Mouse (Mus musculus) brown adipose tissue, adult 24 weeks (tissue): Measurements from ENCODE around the gene Drd4. TPM values are rescaled to one million over a fixed set of nuclear protein-coding genes. Genes with fewer than 3 reads are reported as not detected.
"Not testable (repeated sequence)": the region's sequence is repeated elsewhere in the genome, so short reads cannot be mapped to it uniquely, and the experiment has no call there.

Source experiments
- H3K27ac ChIP-seq: fragments of 200-500 bp; replicated peaks from 2 replicates; pipeline ENCODE4 v1.5.1; 2012; ENCODE audit warnings: low read depth, mild to moderate bottlenecking, low read length
- H3K4me1 ChIP-seq: fragments of 200-500 bp; 2 replicates; pipeline ENCODE4 v1.6.1; 2012; ENCODE audit warnings: low read length, mixed read lengths; ENCODE audit not compliant: control insufficient read depth, insufficient read depth, insufficient read length
- H3K4me3 ChIP-seq: fragments of 200-500 bp; 2 replicates; pipeline ENCODE4 v1.5.1; 2012; ENCODE audit warnings: low read depth, mild to moderate bottlenecking, low read length, moderate library complexity; ENCODE audit not compliant: insufficient read depth
- polyA plus RNA-seq: library from polyadenylated mRNA; stranded (reverse); fragments of >200 nt; gene quantifications from 2 replicates; pipeline ENCODE4 v1.2.4, GENCODE M21; 2012; ENCODE audit not compliant: missing spikeins, insufficient read depth, insufficient read length

Gene Drd4
- polyA plus RNA-seq, result not detected in 2 replicates

DNA sequence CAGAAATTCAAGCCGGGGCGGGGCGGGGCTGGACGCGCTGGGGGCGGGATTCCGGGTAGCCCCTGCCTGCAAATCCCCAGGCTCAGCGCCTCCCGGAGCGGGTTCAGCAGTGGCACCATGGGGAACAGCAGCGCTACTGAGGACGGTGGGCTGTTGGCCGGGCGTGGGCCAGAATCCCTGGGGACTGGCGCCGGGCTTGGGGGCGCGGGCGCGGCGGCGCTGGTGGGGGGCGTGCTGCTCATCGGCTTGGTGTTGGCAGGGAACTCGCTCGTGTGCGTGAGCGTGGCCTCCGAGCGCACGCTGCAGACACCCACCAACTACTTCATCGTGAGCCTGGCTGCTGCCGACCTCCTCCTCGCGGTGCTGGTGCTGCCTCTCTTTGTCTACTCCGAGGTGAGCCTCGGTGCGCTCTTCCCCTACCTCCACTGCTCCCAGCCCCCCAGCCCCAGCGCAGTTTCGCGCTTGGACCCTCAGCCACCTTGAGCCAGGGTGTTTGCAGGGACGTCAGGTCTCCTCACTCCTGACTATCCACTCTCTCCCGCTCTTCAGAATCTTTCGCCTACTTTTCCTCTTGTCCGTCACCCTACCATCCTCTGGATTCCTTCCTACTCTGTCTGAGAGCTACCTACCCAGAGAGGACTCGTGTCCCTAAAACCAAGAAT, at the start of gene Drd4:
TSS of gene Drd4 (plus strand) at position 86 of the 662 bp plus-strand sequence.
- Histone ChIP-seq H3K4me1 (peaks cover 3% of the 10 kb centered on the region; the same call in 1 of the 2 replicates), H3K27ac (no peak within 1 kb of the TSS), H3K4me3 (peak within 1 kb of the TSS; percentile 19; the same call in 1 of the 2 replicates)

DNA sequence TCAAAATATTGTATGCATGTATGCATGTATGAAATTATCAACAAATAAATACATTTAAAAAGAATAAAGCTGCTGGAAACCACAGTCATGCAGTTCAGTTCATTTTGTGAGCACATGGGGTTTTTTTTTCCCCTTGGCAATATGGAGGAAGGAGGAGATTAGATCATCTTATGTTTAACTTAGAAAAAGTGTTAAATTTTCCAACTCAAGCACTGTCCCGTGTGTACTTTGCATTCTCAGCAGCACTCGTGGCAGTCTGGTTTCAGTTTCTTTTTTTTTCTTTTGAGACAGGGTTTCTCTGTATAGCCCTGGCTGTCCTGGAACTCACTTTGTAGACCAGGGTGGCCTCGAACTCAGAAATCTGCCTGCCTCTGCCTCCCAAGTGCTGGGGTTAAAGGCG, 41.3 kb upstream of the Drd4 start:
- not testable (repeated sequence) for H3K4me1 ChIP-seq, H3K27ac ChIP-seq, H3K4me3 ChIP-seq

DNA sequence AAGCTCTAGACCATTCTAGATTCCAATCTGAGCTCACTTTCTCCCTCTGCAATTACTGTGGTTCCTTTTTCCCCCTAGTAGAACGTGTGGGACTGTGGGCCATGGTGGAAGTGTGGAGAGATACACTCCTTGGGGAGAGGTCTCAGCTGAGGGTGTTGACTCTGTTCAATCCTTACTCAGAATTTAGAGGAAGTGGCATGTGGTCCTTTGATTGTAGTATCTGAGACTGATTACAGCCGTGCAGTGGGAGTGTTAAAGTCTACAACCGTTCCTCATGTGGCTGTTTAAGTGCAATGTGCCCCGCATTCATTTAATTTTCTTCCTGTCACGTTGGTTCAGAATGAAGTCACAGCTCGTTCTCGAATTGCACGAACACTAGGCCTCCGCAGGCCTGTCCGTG, 35.6 kb upstream of the Drd4 start:
- H3K27ac ChIP-seq, result no peak overlapping the region
- H3K4me3 ChIP-seq, result no peak overlapping the region
- no peaks in the 10 kb centered on the region; the same call in 1 of the 2 replicates for H3K4me1 ChIP-seq

DNA sequence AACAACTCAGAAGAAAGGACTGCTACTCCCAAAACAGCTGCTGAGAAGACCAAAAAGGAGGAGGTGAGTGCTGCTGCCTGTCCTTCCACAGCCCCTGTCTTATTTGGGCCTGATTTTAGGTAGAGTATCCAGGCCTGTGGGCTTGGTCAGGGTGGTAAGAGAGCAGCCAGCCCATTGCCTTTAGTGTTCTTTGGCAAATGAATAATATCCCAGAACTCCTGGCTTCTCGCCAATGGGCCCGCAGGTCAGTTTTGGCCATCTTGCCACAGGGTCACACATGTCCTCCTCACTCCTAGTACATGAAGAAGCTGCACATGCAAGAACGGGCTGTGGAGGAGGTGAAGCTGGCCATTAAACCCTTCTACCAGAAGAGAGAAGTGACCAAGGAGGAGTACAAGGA, 30.3 kb upstream of the Drd4 start:
- peaks cover 2% of the 10 kb centered on the region; the same call in 1 of the 2 replicates for H3K4me1 ChIP-seq
- no peak overlapping the region for H3K4me3 ChIP-seq
- H3K27ac ChIP-seq, result no peak overlapping the region

DNA sequence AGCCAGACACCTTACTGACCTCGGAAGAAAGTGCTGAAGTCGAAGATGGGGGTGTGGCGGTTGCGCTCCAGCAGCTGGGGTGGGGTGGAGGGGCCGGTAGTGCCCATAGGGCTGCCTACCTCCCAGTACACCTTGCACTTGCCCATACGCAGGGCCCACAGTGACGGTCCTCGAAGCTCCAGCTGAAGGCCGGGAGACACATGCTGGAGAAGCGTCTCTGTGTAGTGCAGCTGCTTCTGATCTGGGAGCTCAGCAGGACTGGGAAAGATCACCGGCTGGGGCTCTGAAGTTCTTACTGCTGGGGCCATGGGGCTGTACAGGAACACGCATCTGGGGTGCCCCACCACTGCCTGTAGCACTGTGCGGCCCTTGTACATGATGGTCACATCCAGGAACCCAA, 28.2 kb upstream of the Drd4 start:
- Histone ChIP-seq H3K27ac (no peak overlapping the region), H3K4me3 (no peak overlapping the region), H3K4me1 (peaks cover 2% of the 10 kb centered on the region; the same call in 1 of the 2 replicates)

DNA sequence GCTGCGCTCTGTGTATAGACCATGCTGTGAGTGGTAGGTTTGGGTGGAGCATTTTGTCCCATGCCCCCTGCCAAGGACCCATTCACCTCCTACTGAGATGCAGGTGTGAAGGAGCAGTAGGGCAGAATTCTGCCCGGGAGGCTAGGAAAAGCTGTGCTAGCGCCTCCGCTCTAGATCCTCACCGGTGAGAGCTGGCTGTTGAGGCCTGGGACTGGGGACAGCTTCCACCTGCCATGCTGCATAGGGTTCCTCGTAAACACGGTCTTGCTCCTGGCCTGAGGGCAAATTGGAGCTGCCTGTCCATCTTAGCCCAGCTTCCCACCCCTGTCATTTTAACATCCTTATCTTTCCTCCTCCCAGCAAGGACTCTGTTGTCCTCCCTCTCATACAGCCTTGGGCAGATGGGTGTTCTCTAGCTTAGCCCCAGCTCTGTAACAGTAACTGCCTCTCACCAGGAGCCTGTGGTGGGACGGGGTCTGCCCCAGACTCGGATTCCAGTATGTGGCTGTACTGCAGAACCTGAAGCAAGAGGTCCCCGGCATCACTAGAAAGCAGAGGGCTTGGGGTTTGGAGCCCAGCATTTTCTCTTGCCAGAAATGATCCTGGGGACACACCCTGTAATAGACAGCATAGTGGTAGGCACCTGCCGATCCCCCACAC, 27.6 kb upstream of the Drd4 start:
- no peak overlapping the region for H3K27ac ChIP-seq
- H3K4me3 ChIP-seq, result no peak overlapping the region
- H3K4me1 ChIP-seq, result peaks cover 2% of the 10 kb centered on the region; the same call in 1 of the 2 replicates

DNA sequence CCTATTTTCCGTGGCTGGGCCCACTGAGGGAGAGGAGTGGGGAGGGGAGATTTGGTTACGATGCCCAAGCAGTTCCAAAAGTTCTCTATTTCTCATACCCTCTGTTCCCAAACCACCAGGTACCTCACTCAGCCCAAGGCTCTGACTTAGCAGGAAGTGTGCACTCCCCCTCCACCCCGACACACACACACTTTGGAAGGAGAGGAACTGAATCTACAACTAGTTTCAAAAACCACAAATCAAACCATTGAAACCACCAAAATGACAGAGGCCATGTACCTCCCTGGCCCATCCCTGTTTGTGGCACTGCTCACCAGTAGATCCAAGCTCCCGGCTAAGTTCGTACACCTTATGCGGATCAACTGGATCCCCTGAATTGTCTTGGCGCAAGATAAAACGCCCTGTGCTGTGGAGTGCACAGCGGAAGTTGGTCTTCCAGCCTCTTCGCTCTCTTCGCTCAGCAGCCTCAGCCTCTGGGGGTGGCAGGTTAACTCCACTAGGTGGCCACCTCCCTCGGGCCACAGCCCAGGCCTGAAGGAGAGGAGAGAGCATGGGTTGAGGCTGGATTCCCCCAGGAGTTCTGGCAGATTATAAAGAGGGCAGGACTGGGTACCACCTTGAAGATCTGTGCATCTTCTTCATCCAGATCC, 26.9 kb upstream of the Drd4 start:
- H3K4me3 ChIP-seq, result peak overlapping the region; percentile 83
- H3K27ac ChIP-seq, result no peak overlapping the region
- peaks cover 2% of the 10 kb centered on the region; the same call in 1 of the 2 replicates for H3K4me1 ChIP-seq

DNA sequence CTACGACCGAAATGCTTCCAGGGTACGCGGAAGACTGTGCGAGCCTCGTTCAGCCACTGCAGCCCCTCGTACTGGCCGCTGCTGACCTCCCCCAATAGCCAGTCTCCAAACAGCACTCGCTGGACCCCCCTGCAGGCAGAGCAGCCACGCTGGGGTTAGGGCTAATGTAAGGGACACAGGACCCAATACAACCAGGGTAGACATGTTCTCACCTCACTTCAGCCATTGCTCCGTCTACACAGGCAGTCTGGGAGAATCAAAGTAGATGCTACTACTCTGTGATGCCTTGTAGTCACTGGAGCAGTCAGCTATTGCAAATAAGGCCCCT, 26.4 kb upstream of the Drd4 start:
- Histone ChIP-seq H3K27ac (no peak overlapping the region), H3K4me3 (peak overlapping the region; percentile 83), H3K4me1 (peaks cover 2% of the 10 kb centered on the region; the same call in 1 of the 2 replicates)

DNA sequence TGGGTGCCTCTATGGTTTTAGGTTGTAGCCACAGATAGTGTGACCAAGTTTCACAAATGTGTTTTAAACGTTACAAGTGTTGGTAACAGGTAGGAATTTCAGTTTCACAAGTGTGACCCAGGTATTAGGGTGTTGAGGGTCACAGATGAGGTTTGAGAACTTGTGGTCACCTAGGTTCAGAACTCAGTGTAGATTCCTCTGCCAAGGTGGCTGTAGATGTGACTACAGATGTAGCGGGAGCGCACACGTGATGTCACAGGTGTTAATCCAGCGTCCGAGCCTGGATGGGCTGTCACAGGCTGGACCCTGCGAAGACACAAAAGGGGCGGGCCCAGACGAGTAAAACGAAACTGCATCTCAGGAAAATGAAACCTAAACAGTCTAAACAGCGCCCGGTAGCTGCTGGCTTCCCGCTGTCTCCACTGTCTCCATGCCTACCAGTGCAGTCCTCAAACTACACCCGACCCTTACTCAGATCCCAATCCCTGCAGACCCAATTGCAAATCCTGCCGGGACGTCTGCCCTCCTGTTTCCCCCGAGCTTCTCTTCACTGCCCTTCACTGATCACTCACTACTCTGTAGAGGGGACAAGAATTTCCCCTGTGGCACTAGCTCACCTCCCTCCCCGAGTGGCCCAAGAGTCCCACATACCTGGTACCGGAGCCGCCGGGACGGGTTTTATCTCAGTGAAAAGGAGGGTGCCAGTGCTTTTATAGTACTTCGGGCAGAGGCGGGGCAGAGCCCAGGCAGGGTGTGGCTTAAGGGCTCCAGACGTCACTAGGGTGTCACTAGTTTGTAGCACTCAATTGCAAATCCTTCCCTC, 25.9 kb upstream of the Drd4 start, which contains the start of gene Irf7:
TSS of gene Irf7 (minus strand) at position 743 of the 823 bp plus-strand sequence.
- peaks cover 2% of the 10 kb centered on the region; the same call in 1 of the 2 replicates for H3K4me1 ChIP-seq
- H3K27ac ChIP-seq, result peak within 1 kb of the TSS; percentile 68
- H3K4me3 ChIP-seq, result peak within 1 kb of the TSS; percentile 83

DNA sequence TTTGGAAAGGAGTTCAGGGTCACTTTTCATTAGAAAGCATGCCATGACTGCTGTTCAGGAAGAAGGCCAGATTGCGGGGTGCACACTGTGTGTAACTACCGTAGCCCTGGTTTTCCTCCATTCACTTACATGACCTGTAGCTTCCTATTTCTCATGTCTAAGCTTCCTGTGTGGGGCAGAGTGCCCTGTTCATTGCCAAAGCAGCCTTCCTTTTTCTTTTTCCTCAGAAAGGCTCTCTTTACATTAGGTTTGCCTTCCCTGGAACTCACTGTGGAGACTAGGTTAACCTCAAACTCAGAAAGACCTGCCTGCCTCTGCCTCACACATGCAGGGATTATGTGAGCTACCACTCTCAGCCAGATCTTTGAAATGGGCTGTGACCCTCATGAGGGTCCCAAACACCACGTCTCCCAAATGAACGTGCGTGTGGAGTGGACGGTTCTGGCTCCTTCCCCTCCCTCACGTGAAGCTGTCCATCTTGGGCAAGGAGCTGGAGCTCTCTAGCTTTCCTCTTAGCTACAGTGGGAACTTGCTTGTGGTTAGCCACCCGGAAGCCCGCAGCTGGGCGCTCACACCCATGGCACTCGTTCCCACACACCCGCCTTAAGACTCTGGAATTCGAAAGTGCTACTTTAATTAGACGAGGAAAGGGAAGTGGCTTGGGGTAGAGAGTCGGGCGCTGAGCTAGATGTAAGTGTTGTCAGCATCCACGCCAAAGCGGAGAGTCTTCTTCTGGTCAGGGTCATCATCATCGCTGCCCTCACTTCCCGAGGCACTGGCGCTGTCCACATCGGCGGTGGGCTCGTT, 23.1 kb upstream of the Drd4 start:
- 0 out of 2 replicates have a peak, but pooled peaks cover 2% of the 10 kb centered on the region for H3K4me1 ChIP-seq
- peak overlapping the region; percentile 36; the same call in 1 of the 2 replicates for H3K4me3 ChIP-seq
- peak overlapping the region; percentile 45; the same call in 1 of the 2 replicates for H3K27ac ChIP-seq

DNA sequence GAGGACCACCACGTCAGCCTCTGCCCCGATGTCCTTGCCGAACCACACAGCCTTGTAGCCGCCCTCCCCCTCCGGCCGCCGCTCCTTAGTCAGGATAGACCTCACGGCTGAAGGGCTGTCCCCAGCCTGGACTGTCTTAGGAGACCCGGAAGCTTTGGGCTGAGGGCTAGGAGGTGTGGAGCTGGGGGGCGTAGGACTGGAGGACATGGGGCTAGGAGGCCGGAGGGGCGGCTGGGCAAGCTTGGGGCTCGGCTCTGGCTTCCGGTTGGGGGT, 22.6 kb upstream of the Drd4 start:
- Histone ChIP-seq H3K4me3 (peak overlapping the region; percentile 36; the same call in 1 of the 2 replicates), H3K4me1 (0 out of 2 replicates have a peak, but pooled peaks cover 2% of the 10 kb centered on the region), H3K27ac (peak overlapping the region; percentile 45; the same call in 1 of the 2 replicates)

DNA sequence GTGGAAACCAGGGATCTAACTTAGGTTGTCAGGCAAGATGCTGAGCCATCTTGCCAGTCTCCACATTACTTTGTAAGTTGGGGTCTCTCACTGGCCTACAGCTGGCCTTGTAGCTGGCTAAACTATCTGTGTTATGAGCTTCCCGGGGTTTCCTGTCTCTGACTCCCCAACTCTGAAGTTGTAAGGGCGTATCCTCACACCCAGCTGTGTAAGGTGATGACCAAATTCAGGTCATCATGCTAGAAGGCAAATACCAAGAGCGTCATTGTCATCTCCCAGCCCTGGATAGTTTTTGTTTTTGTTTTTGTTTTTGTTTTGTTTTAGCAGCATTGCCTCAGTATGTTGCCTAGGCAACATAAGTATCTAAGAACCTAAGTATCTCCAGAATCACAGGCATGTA, 21.2 kb upstream of the Drd4 start:
- no peak overlapping the region for H3K4me3 ChIP-seq
- no peak overlapping the region for H3K27ac ChIP-seq
- H3K4me1 ChIP-seq, result no peaks in the 10 kb centered on the region

DNA sequence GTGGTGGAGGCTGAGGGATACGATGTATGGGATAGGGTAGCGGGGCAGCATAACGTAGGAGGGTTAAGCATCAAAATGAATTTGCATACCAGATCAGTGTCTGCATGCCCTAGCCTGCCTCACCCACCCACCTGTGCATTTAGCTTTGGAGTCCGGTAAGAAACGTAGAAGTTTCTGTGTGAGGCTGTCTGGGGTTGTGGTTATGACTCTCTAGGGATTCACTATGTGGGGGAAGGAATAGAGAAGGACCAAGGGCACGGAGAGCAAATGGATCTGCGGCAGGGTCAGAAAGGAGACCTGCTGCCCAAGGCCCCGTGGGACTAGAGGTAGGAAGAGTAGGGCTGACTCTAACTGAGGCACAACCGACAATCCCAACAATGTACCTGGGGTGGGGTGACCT, 16.4 kb upstream of the Drd4 start:
- Histone ChIP-seq H3K4me3 (no peak overlapping the region), H3K4me1 (0 out of 2 replicates have a peak, but pooled peaks cover 3% of the 10 kb centered on the region), H3K27ac (no peak overlapping the region)

DNA sequence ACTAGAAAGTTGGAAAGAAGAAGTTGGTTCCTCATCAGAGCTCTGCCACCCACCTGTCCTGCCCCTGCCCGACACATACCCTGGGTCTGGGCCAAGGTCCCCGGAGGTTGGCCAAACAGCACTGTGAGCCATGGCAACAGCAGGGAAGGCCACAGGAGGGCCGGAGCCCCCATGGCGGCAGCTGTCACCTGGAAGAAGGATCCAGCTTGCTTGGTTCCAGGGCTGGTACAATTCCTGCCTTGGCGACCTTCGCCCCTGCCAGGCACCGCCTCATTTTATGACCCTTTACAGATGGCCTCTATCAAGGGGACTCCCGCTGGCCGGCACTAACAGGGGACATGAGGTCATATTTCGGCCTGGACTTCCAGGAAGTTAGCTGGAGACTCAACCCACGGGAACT, 15.3 kb upstream of the Drd4 start, which contains the start of gene Cdhr5:
TSS of gene Cdhr5 (minus strand) at position 241 of the 400 bp plus-strand sequence.
- no peak within 1 kb of the TSS for H3K4me3 ChIP-seq
- H3K27ac ChIP-seq, result no peak within 1 kb of the TSS
- H3K4me1 ChIP-seq, result 0 out of 2 replicates have a peak, but pooled peaks cover 3% of the 10 kb centered on the region
